Mouse (Mus musculus) R1 (cell line): ENCODE measurements around the gene Adssl1.
A peak's percentile ranks its signal among the peaks of the same experiment; 100 is the strongest.

Source experiments
- DNase-seq: peaks from one replicate; pipeline ENCODE4 v3.0.0-alpha.2; 2018; ENCODE audit warnings: low read depth, low spot score

Adssl1 gene

DNA sequence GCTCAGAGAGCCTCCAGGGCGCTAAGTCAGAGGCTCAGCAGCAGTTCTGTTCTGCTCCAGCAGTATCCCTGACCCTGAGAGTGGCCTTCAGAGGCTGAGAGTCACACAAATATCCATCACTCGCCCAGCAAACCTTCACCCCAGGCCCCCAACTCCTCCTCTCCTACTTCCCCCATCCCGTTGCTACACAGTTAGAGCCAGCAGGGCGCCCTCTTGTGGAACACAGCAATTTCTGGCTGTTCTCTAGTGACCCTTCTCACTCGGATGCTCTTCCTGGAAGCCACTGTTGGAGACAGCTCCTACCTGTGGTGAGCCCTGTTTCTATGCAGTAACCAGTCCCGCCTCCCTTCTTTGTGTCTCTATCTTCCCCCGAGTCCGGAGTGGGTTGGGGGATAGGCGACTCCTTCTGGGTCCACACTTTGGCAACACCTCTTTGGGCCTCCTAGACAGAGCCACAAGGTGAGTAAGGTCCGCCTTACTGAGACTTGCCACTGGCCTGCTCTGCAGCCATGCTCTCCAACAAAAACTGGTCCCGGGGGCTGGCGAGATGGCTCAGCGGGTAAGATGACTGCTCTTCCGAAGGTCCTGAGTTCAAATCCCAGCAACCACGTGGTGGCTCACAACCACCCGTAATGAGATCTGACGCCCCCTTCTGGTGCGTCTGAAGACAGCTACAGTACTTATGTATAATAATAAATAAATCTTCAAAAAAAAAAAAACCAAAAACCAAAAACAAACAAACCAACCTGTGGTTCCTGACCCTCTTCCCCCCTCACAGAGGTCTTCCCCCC lies 55.6 kb downstream of the Adssl1 start:
- peak; percentile 96 for DNase-seq

DNA sequence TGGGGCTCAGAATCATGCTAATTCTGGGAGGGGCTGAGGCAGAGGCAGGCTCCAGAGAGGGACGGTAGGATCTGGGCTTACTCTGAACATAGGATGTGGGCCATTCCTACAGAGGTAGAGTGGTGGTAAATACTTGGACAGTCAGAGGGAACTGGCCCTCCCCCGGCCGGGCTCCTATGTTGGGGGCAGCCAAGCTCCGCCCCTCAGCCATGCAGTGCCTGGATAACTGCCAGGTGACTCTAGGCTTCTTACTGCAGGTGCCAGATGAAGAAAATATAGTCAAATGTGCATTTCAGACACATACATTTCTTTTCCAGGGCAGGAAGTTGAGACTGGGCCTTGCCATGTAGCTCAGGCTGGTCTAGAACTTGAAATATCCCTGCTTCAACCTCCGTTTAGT lies 57.2 kb downstream of the Adssl1 start:
- no peak for DNase-seq

DNA sequence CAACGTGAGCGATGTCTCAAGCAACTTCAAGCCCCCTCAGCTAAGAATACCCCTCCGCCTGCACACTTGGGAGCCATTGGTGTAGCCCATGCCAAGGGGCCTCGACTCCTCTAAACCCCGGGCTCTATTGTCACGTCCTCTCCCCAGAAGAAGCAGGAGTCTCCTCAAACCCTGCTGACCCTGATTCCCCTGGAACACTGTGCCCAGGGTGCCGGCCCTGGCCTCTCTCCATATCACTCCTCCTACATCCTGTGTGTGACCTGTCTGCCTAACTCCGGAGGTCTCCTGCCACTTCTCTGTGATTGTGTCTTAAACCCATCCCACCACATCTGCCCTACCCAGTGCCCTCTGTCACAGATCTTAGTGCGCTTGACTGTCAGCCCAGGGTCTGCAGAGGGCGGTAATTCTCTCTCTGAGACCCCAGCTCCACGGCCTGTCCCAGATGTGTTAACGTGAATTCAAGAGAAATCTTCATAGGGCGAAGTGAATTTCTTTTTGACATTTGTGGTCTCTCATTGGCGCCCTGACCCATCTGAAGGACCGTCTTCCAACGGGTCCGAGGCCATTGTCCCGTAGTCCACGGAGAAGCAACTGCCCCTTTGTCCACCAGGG lies 58.2 kb downstream of the Adssl1 start:
- DNase-seq, result no peak

DNA sequence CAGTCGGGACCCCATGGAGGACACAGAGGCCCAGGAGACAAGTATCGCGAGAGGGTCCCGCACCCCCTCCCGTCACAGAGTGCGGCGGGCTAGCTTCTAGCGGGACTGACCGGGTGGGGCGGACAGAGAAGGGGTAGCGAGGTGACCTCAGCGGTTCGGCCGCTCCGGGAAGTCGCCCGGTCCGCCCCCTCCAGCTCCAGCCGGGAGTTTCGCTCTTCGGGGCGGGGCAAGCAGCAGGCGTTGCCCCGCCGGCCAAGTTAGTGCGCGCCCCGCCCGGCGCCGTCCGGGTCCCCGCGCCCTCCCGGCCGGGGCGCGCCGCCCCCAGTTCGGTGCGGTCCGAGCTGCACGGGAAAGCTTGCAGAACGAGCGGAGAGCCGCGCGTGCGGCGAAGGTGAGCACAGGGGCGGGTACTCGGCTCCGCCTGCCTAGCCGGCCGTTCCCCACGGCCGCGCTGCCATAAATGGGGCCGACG lies 58.7 kb downstream of the Adssl1 start, which contains the start of gene Zbtb42:
Gene Zbtb42, plus strand, starts transcription at position 274 of the 472 bp plus-strand sequence.
- DNase-seq, result peak; percentile 44

- peak; percentile 53 for DNase-seq
These were observed 59.5 kb downstream of the Adssl1 start for GRCm38 (mm10) chr12:112679027-112679996.

GRCm38 (mm10) chr12:112683351-112683750 lies 63.5 kb downstream of the Adssl1 start:
- DNase-seq, result peak; percentile 49

GRCm38 (mm10) chr12:112688458-112688857 lies 68.6 kb downstream of the Adssl1 start:
- no peak for DNase-seq
